ENCODE assay signal across 8 mouse cellular contexts in the genomic region with DNA sequence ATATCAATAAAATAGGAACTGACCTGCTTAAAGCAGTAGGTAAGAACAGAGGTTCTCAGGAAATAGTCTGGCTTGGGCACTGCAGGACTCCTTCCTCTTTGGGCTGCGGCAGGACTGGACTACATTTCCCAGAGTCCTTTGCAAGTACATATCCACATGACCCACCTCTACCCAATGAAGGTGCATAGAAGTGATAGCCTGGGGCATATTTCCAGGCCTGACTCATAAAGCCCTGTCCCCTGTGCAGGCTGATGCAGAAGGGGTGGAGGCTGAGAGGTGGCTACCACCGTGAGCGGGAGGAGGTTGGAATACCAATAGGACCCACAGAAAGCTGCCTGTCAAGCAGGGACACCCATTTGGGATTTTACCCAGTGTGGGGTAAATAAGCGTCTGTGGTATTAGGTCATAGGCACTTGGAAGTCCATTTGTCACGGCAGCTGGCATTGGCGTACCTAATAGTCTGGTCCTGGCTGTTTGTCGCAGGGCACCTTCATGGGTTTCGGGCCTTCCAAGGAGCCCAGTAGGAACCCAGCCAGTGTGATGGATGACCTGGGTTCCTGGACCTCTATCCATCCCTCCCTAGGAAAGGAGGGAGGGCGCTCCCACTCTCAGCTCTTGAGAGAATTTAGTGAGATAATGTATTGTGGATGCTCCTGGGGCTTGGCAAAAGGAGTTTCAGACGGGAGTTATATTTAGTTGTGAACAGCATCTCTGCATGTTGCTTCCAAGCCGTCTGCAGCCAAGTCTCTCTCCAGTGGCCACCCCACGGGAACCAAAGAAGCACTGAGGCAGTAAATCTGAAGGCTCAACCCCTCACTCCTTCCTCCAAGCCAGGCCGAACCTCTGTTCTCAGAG.
DNase-seq lines count a peak whose midpoint lies in the region; ATAC-seq and TF ChIP-seq lines count a peak whose summit lies in the region.

No protein-coding gene starts in this region.

- no peak overlapping the region for H3K9ac ChIP-seq in intestine, embryonic 15.5 days

- no peak for TF ChIP-seq POLR2A in spleen, adult 2 months (IDR thresholded peaks at IDR 0.05; ENCODE audit: low read depth, low read length)

- no peaks in the 10 kb centered on the region for H3K36me3 ChIP-seq in intestine, embryonic 15.5 days
- H3K36me3 ChIP-seq in spleen, adult 2 months (ENCODE audit: control insufficient read depth, insufficient read depth, low read length): no peaks in the 10 kb centered on the region

- no peaks in the 10 kb centered on the region for H3K9me3 ChIP-seq in intestine, embryonic 15.5 days

- peak; percentile 100 for ATAC-seq in granulocyte monocyte progenitor cell, adult 5-6 weeks (replicated peaks; ENCODE audit: poor library complexity, severe bottlenecking)
- peak; percentile 95 for ATAC-seq in intestine, embryonic 15.5 days
- peak; percentile 99 for ATAC-seq in megakaryocyte progenitor cell, adult 5-6 weeks (replicated peaks; ENCODE audit: poor library complexity)

- TF ChIP-seq CTCF in spleen, adult 2 months (IDR thresholded peaks at IDR 0.05; ENCODE audit: extremely low read depth, insufficient read depth, insufficient read length, insufficient replicate concordance): no peak

- 0 out of 2 replicates have a peak, but pooled peaks cover 3% of the 10 kb centered on the region for H3K4me1 ChIP-seq in intestine, embryonic 15.5 days (replicated peaks)
- H3K4me1 ChIP-seq in spleen, adult 2 months (ENCODE audit: control insufficient read depth, insufficient read depth, insufficient read length): no peaks in the 10 kb centered on the region

- no peak overlapping the region for H3K4me3 ChIP-seq in intestine, embryonic 15.5 days (replicated peaks)
- no peak overlapping the region for H3K4me3 ChIP-seq in spleen, adult 2 months (ENCODE audit: extremely low read depth, insufficient read depth, insufficient read length)

- 67% methylated on average over 13 of the region's 13 CpGs for WGBS in intestine, embryonic 15.5 days
- WGBS in spleen, adult 2 months: 81% methylated on average over 13 of the region's 13 CpGs

- H3K27me3 ChIP-seq in intestine, embryonic 15.5 days (replicated peaks): no peaks in the 10 kb centered on the region
- no peaks in the 10 kb centered on the region for H3K27me3 ChIP-seq in spleen, adult 2 months (ENCODE audit: control insufficient read depth, insufficient read depth, low read length)

- no peak overlapping the region for H3K27ac ChIP-seq in intestine, embryonic 15.5 days
- no peak overlapping the region for H3K27ac ChIP-seq in spleen, adult 2 months (ENCODE audit: insufficient read depth, low read length)

- peak; percentile 89 for DNase-seq in 416B (ENCODE audit: low read depth)
- DNase-seq in adrenal gland, adult 18-20 months (ENCODE audit: low spot score in 2 of 2): peak; percentile 40 to 44
- peak; percentile 45 for DNase-seq in embryo, embryonic 9.5 days (ENCODE audit: extremely low spot score)
- DNase-seq in left cerebral cortex, adult 9 months (ENCODE audit: low spot score in 2 of 2): peak; percentile 66 to 87
- peak; percentile 44 to 49 for DNase-seq in spleen, adult 2 months (ENCODE audit: low read depth in 1 of 2, low spot score in 2 of 2)

- no peak overlapping the region for H3K4me2 ChIP-seq in intestine, embryonic 15.5 days (replicated peaks)
